Mouse (Mus musculus) E14TG2a.4 (cell line): ENCODE data around the gene Dock2.

Experiments used
- CTCF ChIP-seq: conservative IDR thresholded peaks from 2 replicates; pipeline ENCODE4 v1.5.1; 2014; ENCODE audit warnings: low read length
- NANOG ChIP-seq: IDR thresholded peaks from 2 replicates; pipeline ENCODE4 v1.6.1; 2014; ENCODE audit warnings: borderline replicate concordance, low read length, mixed read lengths

DNA sequence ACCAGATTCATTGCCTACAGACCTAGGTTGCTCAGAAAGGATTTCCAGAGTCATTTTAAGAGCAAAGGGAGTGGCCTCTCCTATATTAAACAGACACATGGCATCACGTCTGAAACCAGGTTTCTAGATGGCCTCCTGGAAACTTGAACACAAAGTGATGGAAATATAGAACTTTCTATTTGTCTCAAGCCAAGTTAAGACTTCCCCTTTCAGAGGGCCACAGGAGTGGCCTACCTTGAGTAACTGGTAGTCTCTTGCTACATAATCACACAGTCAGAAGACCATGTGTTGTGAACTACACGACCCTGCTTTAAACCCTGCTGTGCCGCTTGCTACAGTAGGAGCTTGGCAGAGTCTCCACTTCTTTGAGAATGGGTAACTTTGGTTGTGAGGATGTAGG, 400.2 kb downstream of the Dock2 start:
- TF ChIP-seq CTCF (no peak), NANOG (no peak)
